Mouse (Mus musculus) midbrain, embryonic 11.5 days (tissue): ENCODE measurements around the gene Hlcs. TPM values are rescaled to one million over a fixed set of nuclear protein-coding genes. Genes with fewer than 3 reads are reported as not detected.

Source experiments
- ATAC-seq: fragments of 200-750 bp; cut with Nextera tagmentation; 2 replicates; pipeline ENCODE4 v1.8.0; 2017; ENCODE audit warnings: moderate TSS enrichment, moderate library complexity; ENCODE audit not compliant: low FRiP score
- DNase-seq: peaks from one replicate; pipeline ENCODE4 v3.0.0; 2015; ENCODE audit warnings: low spot score; ENCODE audit errors: missing footprints
- H3K27ac ChIP-seq: fragments of 300-500 bp; sonication (generic); 2 replicates; pipeline ENCODE4 v1.5.1; 2014; ENCODE audit warnings: low read depth, low read length
- H3K27me3 ChIP-seq: fragments of 300-500 bp; sonication (generic); 2 replicates; pipeline ENCODE4 v1.6.1; 2014; ENCODE audit warnings: mild to moderate bottlenecking, low read length, moderate library complexity, mixed read lengths; ENCODE audit not compliant: control insufficient read depth, insufficient read depth
- H3K36me3 ChIP-seq: fragments of 300-500 bp; sonication (generic); 2 replicates; pipeline ENCODE4 v1.6.1; 2014; ENCODE audit warnings: mild to moderate bottlenecking, low read length, moderate library complexity, mixed read lengths; ENCODE audit not compliant: control insufficient read depth, insufficient read depth
- H3K4me1 ChIP-seq: fragments of 300-500 bp; sonication (generic); 2 replicates; pipeline ENCODE4 v1.6.1; 2014; ENCODE audit warnings: low read length; ENCODE audit not compliant: control insufficient read depth, insufficient read depth
- H3K4me2 ChIP-seq: fragments of 300-500 bp; sonication (generic); 2 replicates; pipeline ENCODE4 v1.6.1; 2014; ENCODE audit warnings: mild to moderate bottlenecking, moderate library complexity
- H3K4me3 ChIP-seq: fragments of 300-500 bp; sonication (generic); 2 replicates; pipeline ENCODE4 v1.5.1; 2014; ENCODE audit warnings: low read depth, low read length
- H3K9ac ChIP-seq: fragments of 300-500 bp; sonication (generic); 2 replicates; pipeline ENCODE4 v1.6.1; 2014; ENCODE audit warnings: low read length
- H3K9me3 ChIP-seq: fragments of 300-500 bp; sonication (generic); 2 replicates; pipeline ENCODE4 v1.6.1; 2016; ENCODE audit warnings: low read length; ENCODE audit not compliant: control insufficient read depth
- WGBS: fragments of 180-500 bp; shearing (Covaris S2); extraction: QIAGEN DNeasy Blood & Tissue Kit; methylation state at CpG from one replicate; pipeline ENCODE4 v1.1.7; 2014; 5-methylcytosine and 5-hydroxymethylcytosine counted together
- polyA plus RNA-seq: library from polyadenylated mRNA; unstranded; fragments of >200 nt; fragmentation: Nextera tagmentation; extraction: Ambion mirVana; gene quantifications from 2 replicates; pipeline ENCODE4 v1.2.1, GENCODE M21; 2014

Hlcs gene
- polyA plus RNA-seq, 1 experiment from 2014 or later, result 8.1 TPM

DNA sequence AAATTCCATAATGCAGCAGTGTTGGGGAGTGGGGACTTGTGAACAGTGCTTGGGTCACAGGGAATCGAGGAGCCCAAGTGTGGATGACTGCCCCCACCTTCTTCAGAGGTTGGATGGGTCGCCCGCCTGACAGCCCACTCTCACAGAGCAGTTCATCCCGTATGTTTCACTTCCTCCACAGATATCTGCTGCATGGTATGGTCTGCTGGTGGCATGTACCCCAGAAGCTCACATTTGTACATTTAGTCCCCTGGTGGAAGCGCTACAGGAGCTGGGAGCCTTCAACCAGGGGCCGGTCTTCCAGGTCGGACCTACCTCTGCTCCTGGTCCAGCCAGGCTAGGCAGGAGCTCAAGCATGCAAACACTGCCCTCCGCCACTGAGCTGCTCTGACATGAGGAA lies 66.4 kb downstream of the Hlcs start:
- H3K4me3 ChIP-seq, result no peak overlapping the region
- H3K27me3 ChIP-seq, result no peaks in the 10 kb centered on the region; the same call in 1 of the 2 replicates
- DNase-seq (peak; percentile 69), ATAC-seq (no peak)
- H3K27ac ChIP-seq, result no peak overlapping the region
- 95% methylated on average over 8 of the region's 8 CpGs for WGBS
- H3K4me1 ChIP-seq, result peaks cover 7% of the 10 kb centered on the region
- no peaks in the 10 kb centered on the region for H3K36me3 ChIP-seq
- no peak overlapping the region for H3K4me2 ChIP-seq
- no peak overlapping the region for H3K9ac ChIP-seq
- no peaks in the 10 kb centered on the region for H3K9me3 ChIP-seq

DNA sequence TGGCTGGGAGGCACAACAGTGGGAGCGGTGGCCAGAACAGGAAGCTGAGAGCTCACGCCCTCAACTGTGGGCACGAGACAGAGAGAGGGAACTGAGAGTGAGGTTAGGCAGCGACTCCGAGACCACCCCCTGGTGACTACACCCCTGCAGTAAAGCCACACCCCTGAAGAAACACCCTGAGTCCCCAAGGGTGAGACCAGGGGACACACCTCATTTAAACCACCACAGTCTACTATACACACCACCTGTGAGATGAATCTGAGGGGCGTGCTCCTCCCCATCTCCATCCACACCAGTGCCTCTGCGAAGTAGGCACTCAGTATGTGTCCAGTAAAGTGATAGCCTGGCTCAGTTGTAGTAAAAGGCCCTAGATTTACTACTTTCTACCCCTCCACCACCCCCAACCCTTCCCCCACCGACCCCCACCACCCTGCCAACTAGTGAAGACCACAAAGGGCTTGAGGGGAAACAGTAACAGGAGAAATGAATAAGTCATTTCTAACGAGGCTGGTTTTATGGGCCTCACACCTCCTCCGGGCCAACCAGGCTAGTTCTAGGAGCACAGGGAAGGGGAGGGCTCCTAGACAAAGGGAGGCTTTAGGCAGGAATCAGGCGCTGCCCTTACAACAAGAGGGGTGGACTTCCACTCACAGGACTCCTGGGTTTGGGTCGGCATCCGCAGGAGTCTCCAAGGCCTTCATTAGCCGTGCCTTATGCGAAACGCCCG lies 67.2 kb downstream of the Hlcs start:
- ATAC-seq (no peak), DNase-seq (no peak)
- no peak overlapping the region for H3K9ac ChIP-seq
- H3K4me2 ChIP-seq, result no peak overlapping the region
- H3K36me3 ChIP-seq, result no peaks in the 10 kb centered on the region
- H3K9me3 ChIP-seq, result no peaks in the 10 kb centered on the region
- H3K27ac ChIP-seq, result no peak overlapping the region
- H3K4me3 ChIP-seq, result no peak overlapping the region
- peaks cover 7% of the 10 kb centered on the region for H3K4me1 ChIP-seq
- WGBS, result 79% methylated on average over 17 of the region's 17 CpGs
- H3K27me3 ChIP-seq, result no peaks in the 10 kb centered on the region; the same call in 1 of the 2 replicates

DNA sequence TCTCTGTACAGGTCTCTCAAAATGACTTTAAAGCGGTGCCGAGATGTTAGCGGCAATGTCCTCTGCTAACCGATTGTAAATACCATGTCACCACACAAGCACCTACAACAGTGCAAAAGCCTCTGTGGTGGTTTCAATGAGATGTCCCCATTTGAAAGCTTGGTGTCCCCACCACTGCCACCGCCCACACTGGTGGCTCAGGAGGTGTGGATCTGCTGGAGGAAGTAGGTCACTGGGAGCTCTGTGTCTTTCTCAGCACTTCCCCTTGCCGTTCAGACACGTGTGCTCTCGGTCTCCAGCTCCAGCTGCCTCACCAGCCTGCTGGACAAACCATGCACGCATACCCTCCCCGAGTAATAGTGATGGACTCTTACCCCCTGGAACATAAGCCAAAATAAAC lies 72.2 kb downstream of the Hlcs start:
- no peak overlapping the region for H3K9ac ChIP-seq
- WGBS, result 91% methylated on average over 10 of the region's 10 CpGs
- DNase-seq (no peak), ATAC-seq (no peak)
- H3K36me3 ChIP-seq, result no peaks in the 10 kb centered on the region
- H3K4me3 ChIP-seq, result no peak overlapping the region
- no peaks in the 10 kb centered on the region for H3K9me3 ChIP-seq
- H3K4me2 ChIP-seq, result no peak overlapping the region
- H3K27ac ChIP-seq, result no peak overlapping the region
- H3K4me1 ChIP-seq, result peaks cover 6% of the 10 kb centered on the region
- H3K27me3 ChIP-seq, result peaks cover 18% of the 10 kb centered on the region

DNA sequence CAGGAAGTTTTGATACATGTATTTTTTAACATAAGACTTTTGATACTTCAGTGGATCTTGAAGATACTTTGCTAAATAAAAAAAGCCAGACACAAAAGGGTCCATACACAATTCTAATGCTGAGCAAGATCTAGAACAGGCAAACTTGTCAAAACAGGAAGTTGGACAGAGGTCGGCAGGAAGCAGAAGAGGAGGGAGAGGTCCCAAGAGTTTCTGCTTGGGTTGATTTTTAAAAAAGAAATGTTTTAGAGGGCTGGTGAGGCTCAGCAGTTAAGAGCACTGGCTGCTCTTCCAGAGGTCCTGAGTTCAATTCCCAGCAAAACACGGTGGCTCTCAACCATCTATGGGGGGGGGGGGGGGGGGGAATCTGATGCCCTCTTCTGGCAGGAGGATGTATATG lies 73.2 kb downstream of the Hlcs start:
- H3K27ac ChIP-seq, result no peak overlapping the region
- H3K36me3 ChIP-seq, result no peaks in the 10 kb centered on the region
- H3K27me3 ChIP-seq, result peaks cover 18% of the 10 kb centered on the region
- no peak overlapping the region for H3K4me2 ChIP-seq
- no peak overlapping the region for H3K9ac ChIP-seq
- no peaks in the 10 kb centered on the region for H3K9me3 ChIP-seq
- DNase-seq, result no peak
- WGBS, result 63% methylated on average over 2 of the region's 2 CpGs
- H3K4me3 ChIP-seq, result no peak overlapping the region
- H3K4me1 ChIP-seq, result peaks cover 6% of the 10 kb centered on the region
- no peak for ATAC-seq

DNA sequence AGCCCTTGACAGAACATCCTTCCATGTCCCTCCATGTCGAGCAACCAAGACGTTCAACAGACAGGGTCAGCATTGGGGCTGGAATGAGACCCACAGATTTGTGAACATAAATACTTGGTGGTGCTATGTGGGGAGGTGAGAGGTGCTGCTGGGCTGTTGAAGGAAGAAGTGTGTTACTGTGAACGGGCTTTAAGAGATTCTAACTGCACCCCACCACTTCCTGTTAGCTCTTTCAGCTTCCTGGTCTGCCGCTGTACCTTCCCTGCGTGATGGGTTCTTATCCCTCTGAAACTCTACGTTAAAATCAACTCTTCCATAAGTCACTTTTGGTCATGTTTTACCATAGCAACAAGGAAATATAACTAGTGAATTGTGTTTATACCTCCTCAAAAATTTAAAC lies 73.8 kb downstream of the Hlcs start:
- Histone ChIP-seq H3K27ac (no peak overlapping the region), H3K4me2 (no peak overlapping the region), H3K4me1 (peaks cover 6% of the 10 kb centered on the region), H3K9ac (no peak overlapping the region), H3K9me3 (no peaks in the 10 kb centered on the region), H3K36me3 (no peaks in the 10 kb centered on the region), H3K4me3 (no peak overlapping the region), H3K27me3 (peaks cover 19% of the 10 kb centered on the region)
- DNase-seq, result no peak
- ATAC-seq, result no peak
- 88% methylated on average over 6 of the region's 6 CpGs for WGBS

DNA sequence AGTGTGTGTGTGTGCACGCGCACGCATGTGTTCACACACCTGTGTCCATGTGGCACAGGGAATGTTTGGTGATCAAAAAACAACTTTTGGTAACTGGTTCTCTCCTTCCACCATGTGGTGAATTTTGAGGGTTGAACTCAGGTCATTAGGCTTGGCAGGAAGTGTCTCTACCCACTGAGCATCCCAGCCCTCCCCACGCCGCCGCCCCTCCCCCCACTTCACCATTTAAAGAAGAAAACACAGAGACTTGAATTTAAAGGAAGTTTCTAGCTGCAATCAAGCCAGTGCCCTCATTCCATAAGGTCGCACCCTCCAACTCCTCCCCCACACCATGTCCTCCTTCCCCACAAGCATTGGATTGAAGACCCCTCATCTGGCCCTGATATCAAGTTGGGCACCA lies 74.2 kb downstream of the Hlcs start:
- Histone ChIP-seq H3K4me1 (peaks cover 6% of the 10 kb centered on the region), H3K27ac (no peak overlapping the region), H3K9ac (no peak overlapping the region), H3K4me3 (no peak overlapping the region), H3K9me3 (no peaks in the 10 kb centered on the region), H3K36me3 (no peaks in the 10 kb centered on the region), H3K27me3 (peaks cover 22% of the 10 kb centered on the region), H3K4me2 (no peak overlapping the region)
- DNase-seq, result no peak
- 95% methylated on average over 7 of the region's 7 CpGs for WGBS
- ATAC-seq, result no peak

DNA sequence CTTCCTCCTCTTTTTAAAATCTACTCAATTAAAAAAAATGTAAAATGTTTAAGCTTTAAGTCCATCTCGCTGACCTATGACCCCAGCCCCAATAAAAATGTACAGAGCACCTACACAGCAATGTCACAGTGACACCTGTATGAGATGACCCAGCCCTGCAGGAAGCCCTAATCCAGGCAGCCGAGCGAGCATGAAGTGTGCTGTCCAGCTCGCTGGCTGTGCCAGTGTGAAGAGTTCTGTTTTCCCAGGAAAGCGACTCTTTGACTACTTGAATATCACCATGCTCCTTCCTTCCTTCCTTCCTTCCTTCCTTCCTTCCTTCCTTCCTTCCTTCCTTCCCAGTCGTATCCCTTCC lies 76.3 kb downstream of the Hlcs start:
- no peaks in the 10 kb centered on the region for H3K9me3 ChIP-seq
- H3K4me1 ChIP-seq, result peaks cover 6% of the 10 kb centered on the region
- H3K4me3 ChIP-seq, result no peak overlapping the region
- peaks cover 29% of the 10 kb centered on the region for H3K27me3 ChIP-seq
- no peak for ATAC-seq
- no peak for DNase-seq
- H3K4me2 ChIP-seq, result no peak overlapping the region; the same call in 1 of the 2 replicates
- no peak overlapping the region for H3K9ac ChIP-seq
- 52% methylated on average over 6 of the region's 6 CpGs for WGBS
- H3K36me3 ChIP-seq, result no peaks in the 10 kb centered on the region
- H3K27ac ChIP-seq, result no peak overlapping the region

DNA sequence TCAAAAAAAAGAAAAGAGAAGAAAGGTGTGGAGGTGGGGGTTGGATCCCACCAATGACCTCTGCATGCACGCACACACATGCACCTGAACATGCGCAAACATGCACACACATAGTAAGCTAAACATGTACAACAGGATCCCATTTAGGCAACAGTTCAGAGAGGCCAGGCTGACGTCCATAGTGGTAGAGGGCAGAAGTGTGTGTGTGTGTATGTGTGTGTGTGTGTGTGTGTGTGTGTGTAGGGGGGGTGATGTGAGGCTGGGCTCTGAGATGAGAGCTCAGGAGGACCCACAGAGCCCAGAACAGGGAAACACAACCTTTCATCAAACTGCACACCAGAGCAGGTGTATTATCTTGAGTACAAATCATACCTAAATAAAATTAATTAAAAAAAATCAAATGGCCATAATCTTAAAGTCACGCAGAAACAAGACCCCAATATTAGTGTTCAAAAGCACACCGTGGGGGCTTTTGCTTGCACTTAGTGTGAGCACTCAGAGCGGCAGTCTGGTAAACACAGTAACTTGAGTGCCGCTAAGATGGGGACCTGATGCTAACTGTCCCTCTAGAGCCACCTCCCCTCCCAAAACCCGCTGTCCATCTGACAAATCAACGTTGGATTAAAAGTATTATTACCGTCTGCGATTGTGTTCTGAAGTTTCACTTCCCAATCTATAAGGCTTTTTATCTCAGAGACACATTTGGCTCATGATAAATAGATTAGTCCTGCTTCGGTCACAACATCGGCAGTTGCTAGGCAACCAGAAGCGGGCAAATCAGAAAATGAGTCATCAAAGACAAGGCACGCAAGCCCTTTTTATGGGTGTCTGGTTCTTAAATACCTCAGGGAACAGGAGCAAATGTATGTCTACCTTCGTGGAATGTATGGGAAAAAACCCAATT lies 76.9 kb downstream of the Hlcs start:
- ATAC-seq (0 out of 2 replicates have a peak, but pooled peaks have one; percentile 58), DNase-seq (peak; percentile 91)
- Histone ChIP-seq H3K27ac (no peak overlapping the region), H3K9ac (no peak overlapping the region), H3K4me3 (no peak overlapping the region), H3K27me3 (peaks cover 29% of the 10 kb centered on the region), H3K9me3 (no peaks in the 10 kb centered on the region), H3K4me2 (peak overlapping the region; percentile 21), H3K36me3 (no peaks in the 10 kb centered on the region), H3K4me1 (peaks cover 6% of the 10 kb centered on the region)
- 44% methylated on average over 16 of the region's 16 CpGs for WGBS

DNA sequence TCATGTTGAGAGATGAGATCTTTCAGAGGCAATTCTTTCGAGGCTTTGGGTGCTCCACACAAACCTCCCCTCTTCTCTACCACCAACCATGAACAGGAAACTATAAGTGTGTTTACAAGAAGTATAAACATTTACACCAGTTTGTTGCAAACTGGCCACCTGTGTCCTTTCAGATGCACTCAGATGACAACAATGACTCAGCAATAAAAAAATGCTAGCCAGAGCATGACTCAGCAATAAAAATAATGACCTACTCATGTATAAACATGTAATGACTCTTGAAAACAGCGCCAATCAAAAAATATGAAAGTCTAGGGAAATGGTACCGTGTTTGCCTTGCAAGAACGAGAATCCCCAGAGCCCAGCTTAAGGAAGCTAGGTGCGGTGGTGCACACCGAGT lies 77.7 kb downstream of the Hlcs start:
- Histone ChIP-seq H3K4me1 (peaks cover 6% of the 10 kb centered on the region), H3K36me3 (no peaks in the 10 kb centered on the region), H3K9me3 (no peaks in the 10 kb centered on the region), H3K4me3 (no peak overlapping the region), H3K4me2 (no peak overlapping the region), H3K27me3 (peaks cover 33% of the 10 kb centered on the region), H3K9ac (no peak overlapping the region), H3K27ac (no peak overlapping the region)
- ATAC-seq (no peak), DNase-seq (no peak)
- WGBS, result 89% methylated on average over 6 of the region's 6 CpGs
